Mouse (Mus musculus) forebrain, postnatal 0 days (tissue): ENCODE measurements around the gene Gm11992. TPM values are rescaled to one million over a fixed set of nuclear protein-coding genes. Genes with fewer than 3 reads are reported as not detected.
A peak's percentile ranks its signal among the peaks of the same experiment; 100 is the strongest.

ENCODE experiments used
- ATAC-seq: fragments of 200-750 bp; cut with Nextera tagmentation; 2 replicates; pipeline ENCODE4 v1.8.0; 2017; ENCODE audit warnings: mild to moderate bottlenecking, moderate library complexity
- DNase-seq: peaks from one replicate; pipeline ENCODE4 v3.0.0-alpha.2; 2015
- H3K27ac ChIP-seq: fragments of 300-500 bp; sonication (generic); 2 replicates; pipeline ENCODE4 v1.5.1; 2014; ENCODE audit warnings: low read depth, mild to moderate bottlenecking, antibody characterized with exemption, low read length, moderate library complexity, mixed read lengths
- H3K27me3 ChIP-seq: fragments of 300-500 bp; sonication (generic); 2 replicates; pipeline ENCODE4 v1.6.1; 2014; ENCODE audit warnings: mild to moderate bottlenecking, low read length, mixed read lengths; ENCODE audit not compliant: insufficient read depth
- H3K36me3 ChIP-seq: fragments of 300-500 bp; sonication (generic); 2 replicates; pipeline ENCODE4 v1.6.1; 2014; ENCODE audit warnings: mild to moderate bottlenecking, moderate library complexity; ENCODE audit not compliant: insufficient read depth
- H3K4me1 ChIP-seq: fragments of 300-500 bp; sonication (generic); 2 replicates; pipeline ENCODE4 v1.6.1; 2014; ENCODE audit warnings: antibody characterized with exemption; ENCODE audit not compliant: insufficient read depth
- H3K4me2 ChIP-seq: fragments of 300-500 bp; sonication (generic); 2 replicates; pipeline ENCODE4 v1.6.1; 2014; ENCODE audit warnings: low read depth, mild to moderate bottlenecking, moderate library complexity
- H3K4me3 ChIP-seq: fragments of 300-500 bp; sonication (generic); 2 replicates; pipeline ENCODE4 v1.5.1; 2014; ENCODE audit warnings: low read depth, low read length, mixed read lengths
- H3K9ac ChIP-seq: fragments of 300-500 bp; sonication (generic); 2 replicates; pipeline ENCODE4 v1.6.1; 2014; ENCODE audit warnings: mild to moderate bottlenecking
- H3K9me3 ChIP-seq: fragments of 300-500 bp; sonication (generic); 2 replicates; pipeline ENCODE4 v1.6.1; 2016; ENCODE audit warnings: low read length
- CTCF ChIP-seq: sonication (generic); IDR thresholded peaks from 2 replicates; pipeline ENCODE4 v1.5.1; 2016; ENCODE audit warnings: antibody characterized with exemption, control low read depth, low read depth
- WGBS: fragments of 180-500 bp; shearing (Covaris S2); extraction: QIAGEN DNeasy Blood & Tissue Kit; methylation state at CpG from one replicate; pipeline ENCODE4 v1.1.7; 2014; 5-methylcytosine and 5-hydroxymethylcytosine counted together
- polyA plus RNA-seq: library from polyadenylated mRNA; unstranded; fragments of >200 nt; fragmentation: Nextera tagmentation; extraction: Ambion mirVana; gene quantifications from 2 replicates; pipeline ENCODE4 v1.2.1, GENCODE M21; 2015
- total RNA-seq: library from RNA; depleted of rRNA; stranded (reverse); fragments of >200 nt; gene quantifications from 2 replicates; pipeline ENCODE4 v1.2.3, GENCODE M21; 2014

Gm11992 gene
- total and polyA plus RNA-seq, 2 experiments from 2014 or later, result 2.8 to 3.2 TPM

DNA sequence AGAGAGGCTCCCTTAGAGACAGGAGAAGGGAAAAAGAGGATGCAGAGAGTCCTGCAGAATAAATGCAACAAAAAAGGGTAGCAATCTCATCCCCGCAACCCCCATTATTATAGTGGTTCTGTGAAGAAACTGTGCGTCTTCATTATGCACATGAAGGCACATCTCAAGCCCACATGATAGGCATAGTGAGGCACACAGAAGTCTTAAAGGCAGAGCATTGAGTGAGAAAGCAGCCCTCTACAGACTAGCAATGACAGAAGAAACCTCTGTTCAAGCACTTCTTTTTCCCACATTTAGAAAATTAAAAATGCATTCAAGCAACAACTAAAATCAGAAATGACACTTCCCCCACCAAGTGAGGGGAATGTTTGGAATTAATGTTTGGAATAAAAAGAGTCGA lies 28.1 kb downstream of the Gm11992 start:
- Histone ChIP-seq H3K9ac (no peak overlapping the region), H3K27me3 (no peaks in the 10 kb centered on the region), H3K27ac (no peak overlapping the region), H3K9me3 (no peaks in the 10 kb centered on the region), H3K36me3 (no peaks in the 10 kb centered on the region), H3K4me2 (no peak overlapping the region), H3K4me3 (no peak overlapping the region), H3K4me1 (no peaks in the 10 kb centered on the region)
- no peak for DNase-seq
- no peak for TF ChIP-seq CTCF
- ATAC-seq, result no peak
- 91% methylated on average over 3 of the region's 3 CpGs for WGBS

DNA sequence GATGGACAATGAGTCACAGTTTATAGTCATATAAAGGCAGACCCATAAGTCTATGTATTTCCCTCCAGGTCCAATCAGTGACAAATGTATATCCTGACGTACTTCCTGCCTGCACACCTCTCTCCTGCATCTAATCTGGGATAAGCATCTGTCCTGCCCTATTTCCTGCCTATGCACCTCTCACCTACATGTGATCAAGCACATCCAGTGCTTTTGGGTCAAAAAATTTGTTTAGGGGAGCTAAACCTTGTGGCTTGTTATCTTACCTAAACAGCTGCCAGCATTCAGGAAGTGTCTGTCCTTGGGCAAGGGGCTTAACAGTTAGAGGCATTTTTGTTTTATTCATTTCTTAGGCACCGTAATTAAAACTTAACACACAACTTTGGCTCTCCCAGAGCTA lies 64.8 kb downstream of the Gm11992 start:
- H3K4me3 ChIP-seq, result no peak overlapping the region
- no peak for TF ChIP-seq CTCF
- no peaks in the 10 kb centered on the region; the same call in 1 of the 2 replicates for H3K4me1 ChIP-seq
- ATAC-seq (no peak), DNase-seq (no peak)
- no peak overlapping the region for H3K9ac ChIP-seq
- H3K27me3 ChIP-seq, result peaks cover 13% of the 10 kb centered on the region
- 75% methylated on average over 2 of the region's 2 CpGs for WGBS
- H3K27ac ChIP-seq, result no peak overlapping the region
- no peak overlapping the region for H3K4me2 ChIP-seq
- H3K36me3 ChIP-seq, result no peaks in the 10 kb centered on the region
- H3K9me3 ChIP-seq, result no peaks in the 10 kb centered on the region

DNA sequence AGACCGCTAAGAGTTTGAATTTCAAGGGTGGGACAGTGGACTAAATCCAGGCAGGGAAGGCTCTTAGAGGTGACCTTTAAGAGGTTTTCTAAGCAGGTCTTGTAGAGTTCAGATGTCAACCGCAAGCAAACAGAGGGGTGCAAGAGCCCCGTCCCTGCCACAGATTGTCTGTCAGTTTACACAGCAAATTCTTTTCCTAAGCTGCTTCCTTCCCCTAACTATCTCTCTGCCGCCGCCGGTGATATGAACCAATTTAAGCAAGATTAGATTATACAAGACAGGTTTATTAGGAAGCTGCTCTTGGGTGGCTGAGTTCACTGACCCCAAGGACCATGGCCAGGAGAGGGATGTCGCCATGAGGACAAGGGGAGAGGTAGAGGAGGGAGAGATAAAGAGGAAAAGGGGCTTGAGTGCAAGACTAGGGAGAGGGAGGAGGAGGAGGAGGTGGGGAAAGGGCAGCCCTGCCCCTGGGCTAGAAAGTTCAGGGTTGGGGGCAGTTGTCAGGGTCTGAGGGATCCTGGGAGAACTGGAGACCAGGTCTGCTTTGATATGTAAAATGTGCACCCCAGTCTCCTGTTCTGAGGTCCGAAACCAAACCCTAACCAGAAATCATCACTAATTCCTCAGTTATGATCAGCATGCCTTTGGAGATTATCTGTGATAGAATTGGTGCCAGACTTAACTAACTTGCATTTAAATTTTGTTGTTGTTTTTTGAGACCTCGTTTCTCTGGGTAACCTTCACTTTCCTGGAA lies 67.2 kb downstream of the Gm11992 start:
- Histone ChIP-seq H3K4me2 (no peak overlapping the region), H3K4me3 (no peak overlapping the region), H3K9ac (no peak overlapping the region), H3K27ac (no peak overlapping the region), H3K4me1 (no peaks in the 10 kb centered on the region; the same call in 1 of the 2 replicates), H3K9me3 (no peaks in the 10 kb centered on the region), H3K36me3 (no peaks in the 10 kb centered on the region), H3K27me3 (peaks cover 20% of the 10 kb centered on the region)
- TF ChIP-seq CTCF, result no peak
- ATAC-seq (no peak), DNase-seq (no peak)
- WGBS, result 21% methylated on average over 9 of the region's 9 CpGs

DNA sequence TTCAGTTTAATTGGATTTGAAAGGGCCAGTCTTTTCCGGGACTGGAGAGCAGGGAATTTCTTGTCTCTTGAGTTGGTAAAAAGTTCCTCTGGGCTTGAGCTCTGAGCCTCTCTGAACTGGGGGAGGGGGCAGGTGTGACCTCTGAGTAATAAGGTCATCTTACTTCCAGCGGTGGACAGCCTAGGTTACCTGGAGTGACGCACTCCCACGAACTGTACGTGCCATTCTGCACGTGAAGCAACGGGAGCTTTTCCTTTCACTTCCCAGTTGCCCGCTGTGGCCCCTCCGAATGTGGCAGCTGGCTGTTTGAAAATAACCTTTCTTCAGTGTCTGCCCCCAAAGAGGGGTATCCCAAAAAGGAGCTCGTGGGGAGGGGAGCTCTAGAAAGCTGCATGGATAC lies 67.7 kb downstream of the Gm11992 start:
- H3K9ac ChIP-seq, result no peak overlapping the region
- 2% methylated on average over 10 of the region's 10 CpGs for WGBS
- TF ChIP-seq CTCF, result no peak
- no peak for DNase-seq
- no peaks in the 10 kb centered on the region for H3K9me3 ChIP-seq
- H3K36me3 ChIP-seq, result no peaks in the 10 kb centered on the region
- no peak for ATAC-seq
- peak overlapping the region; percentile 5; the same call in 1 of the 2 replicates for H3K4me3 ChIP-seq
- no peaks in the 10 kb centered on the region; the same call in 1 of the 2 replicates for H3K4me1 ChIP-seq
- H3K4me2 ChIP-seq, result no peak overlapping the region
- H3K27ac ChIP-seq, result no peak overlapping the region
- peaks cover 20% of the 10 kb centered on the region for H3K27me3 ChIP-seq

DNA sequence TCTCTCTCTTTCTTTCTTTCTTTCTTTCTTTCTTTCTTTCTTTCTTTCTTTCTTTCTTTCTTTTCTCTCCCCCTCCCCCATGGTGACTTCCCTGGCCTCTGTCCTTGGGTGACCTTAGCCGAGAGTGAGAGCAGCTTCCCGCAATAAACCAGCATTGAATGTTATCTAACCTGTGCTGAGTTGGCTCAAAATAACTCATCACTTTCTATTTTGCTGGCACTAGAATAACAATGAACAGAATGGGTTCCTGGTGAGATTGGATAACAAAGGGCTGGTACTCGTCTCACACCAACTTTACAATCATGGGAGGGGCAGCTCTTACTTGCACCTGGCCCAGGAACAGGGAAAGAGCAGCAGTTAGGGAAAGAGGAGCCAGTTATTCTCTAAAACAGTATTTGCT lies 68.5 kb downstream of the Gm11992 start:
- Histone ChIP-seq H3K36me3 (no peaks in the 10 kb centered on the region), H3K4me3 (no peak overlapping the region), H3K4me2 (no peak overlapping the region), H3K9me3 (no peaks in the 10 kb centered on the region), H3K27me3 (peaks cover 20% of the 10 kb centered on the region), H3K9ac (no peak overlapping the region), H3K4me1 (no peaks in the 10 kb centered on the region; the same call in 1 of the 2 replicates), H3K27ac (no peak overlapping the region)
- WGBS, result 19% methylated on average over 3 of the region's 3 CpGs
- no peak for TF ChIP-seq CTCF
- no peak for ATAC-seq
- DNase-seq, result no peak

DNA sequence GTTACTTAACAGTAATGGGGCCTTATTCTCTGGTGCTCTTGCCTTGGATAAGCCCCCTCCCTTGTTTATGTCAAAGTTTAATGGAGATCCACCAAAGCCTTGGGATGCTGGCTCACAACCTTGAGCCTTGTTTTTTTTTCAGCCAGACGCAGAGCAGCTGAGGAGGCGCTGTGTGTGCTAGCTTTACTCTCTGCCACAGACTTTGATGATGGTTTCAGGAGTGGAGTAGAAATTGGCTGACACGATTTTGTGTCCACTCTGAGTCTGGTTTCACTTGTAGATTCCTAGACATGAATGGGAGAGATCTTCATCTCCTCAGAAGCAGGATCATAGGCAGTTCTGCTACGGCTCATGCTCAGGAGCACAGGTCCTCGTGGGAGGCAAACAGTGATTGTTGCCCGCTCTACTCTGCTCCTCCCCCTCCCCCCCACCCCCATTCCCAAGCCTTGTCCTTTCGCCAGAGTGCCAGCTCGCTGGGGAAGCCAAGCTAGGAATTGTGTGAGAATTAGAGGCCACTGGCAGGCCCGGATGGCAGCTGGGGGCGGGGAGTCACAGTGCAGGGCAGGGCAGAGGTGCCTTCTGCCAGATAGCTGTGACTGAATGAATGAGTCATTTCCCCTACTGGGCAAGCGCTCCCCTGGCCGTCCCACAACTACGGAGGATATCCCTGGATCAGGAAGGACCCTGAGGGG lies 69.1 kb downstream of the Gm11992 start:
- Histone ChIP-seq H3K27ac (no peak overlapping the region), H3K9me3 (no peaks in the 10 kb centered on the region), H3K4me3 (peak overlapping the region; percentile 39), H3K27me3 (peaks cover 20% of the 10 kb centered on the region), H3K36me3 (no peaks in the 10 kb centered on the region; the same call in 1 of the 2 replicates), H3K4me1 (no peaks in the 10 kb centered on the region; the same call in 1 of the 2 replicates), H3K4me2 (peak overlapping the region; percentile 86), H3K9ac (no peak overlapping the region)
- ATAC-seq (peak; percentile 63), DNase-seq (no peak)
- no peak for TF ChIP-seq CTCF
- WGBS, result 5% methylated on average over 13 of the region's 13 CpGs

DNA sequence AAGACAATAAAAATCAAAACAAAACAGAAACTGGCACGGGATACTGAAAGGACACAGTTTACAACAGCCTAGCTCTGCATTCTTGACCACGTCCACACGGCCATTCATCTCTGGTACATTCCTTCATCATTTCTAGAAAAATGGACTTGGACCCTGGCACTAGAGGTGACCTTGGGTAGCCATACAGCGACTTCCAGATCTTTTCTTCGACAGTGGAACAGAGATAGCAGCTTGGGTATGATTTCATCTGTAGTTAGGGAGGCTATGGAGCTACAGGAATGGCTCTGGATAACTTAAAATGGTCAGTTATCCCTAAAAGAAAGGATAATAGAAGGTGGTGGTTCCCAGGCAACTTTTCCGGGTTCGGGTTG lies 69.6 kb downstream of the Gm11992 start, which contains the start of gene Upp1:
Upp1 (plus strand) TSS at position 54 of the 371 bp plus-strand sequence.
- Histone ChIP-seq H3K4me2 (peak within 1 kb of the TSS; percentile 86), H3K27me3 (peaks cover 20% of the 10 kb centered on the region), H3K36me3 (no peaks in the 10 kb centered on the region; the same call in 1 of the 2 replicates), H3K4me3 (peak within 1 kb of the TSS; percentile 39), H3K27ac (no peak within 1 kb of the TSS), H3K4me1 (no peaks in the 10 kb centered on the region; the same call in 1 of the 2 replicates), H3K9ac (0 out of 2 replicates have a peak within 1 kb of the TSS, but pooled peaks have one; percentile 1), H3K9me3 (no peaks in the 10 kb centered on the region)
- WGBS, result under 1% methylated on average over 7 of the region's 7 CpGs
- no peak for TF ChIP-seq CTCF
- ATAC-seq (peak; percentile 17; the same call in 1 of the 2 replicates), DNase-seq (no peak)
